Mouse (Mus musculus) adrenal gland, postnatal 14 days (tissue): ENCODE measurements around the gene Usp37. TPM values are rescaled to one million over a fixed set of nuclear protein-coding genes. Genes with fewer than 3 reads are reported as not detected.

Experiments
- DNase-seq: peaks from one replicate; pipeline ENCODE4 v3.0.0; 2021; ENCODE audit warnings: mixed read lengths
- total RNA-seq: library from RNA; stranded (reverse); gene quantifications from 2 replicates; pipeline ENCODE4 v1.2.3, GENCODE M21; 2021

The Usp37 gene
- total RNA-seq, 1 experiment from 2014 or later: 19.6 TPM

GRCm38 (mm10) chr1:74397268-74397918, 146.7 kb downstream of the Usp37 start:
- DNase-seq: peak; percentile 100

- DNase-seq: peak; percentile 9
Measured at GRCm38 (mm10) chr1:74396456-74397222, 147.4 kb downstream of the Usp37 start.

- no peak for DNase-seq
Measured at GRCm38 (mm10) chr1:74395290-74395689, 148.8 kb downstream of the Usp37 start.

GRCm38 (mm10) chr1:74394858-74395257, 149.2 kb downstream of the Usp37 start:
- DNase-seq: no peak

- DNase-seq: peak; percentile 11
Measured at GRCm38 (mm10) chr1:74394311-74394710, 149.8 kb downstream of the Usp37 start.

GRCm38 (mm10) chr1:74393697-74394096, 150.4 kb downstream of the Usp37 start:
- DNase-seq: peak; percentile 11

- DNase-seq: no peak
Measured at GRCm38 (mm10) chr1:74393010-74393409, 151.1 kb downstream of the Usp37 start.

GRCm38 (mm10) chr1:74392446-74392994, 151.6 kb downstream of the Usp37 start:
- DNase-seq: peak; percentile 63

GRCm38 (mm10) chr1:74391844-74392441, 152.1 kb downstream of the Usp37 start:
- peak; percentile 90 for DNase-seq

GRCm38 (mm10) chr1:74390924-74391748, 152.9 kb downstream of the Usp37 start, which contains the start of gene Ctdsp1:
Gene Ctdsp1, plus strand, starts transcription at chr1:74391509.
- peak; percentile 99 for DNase-seq

GRCm38 (mm10) chr1:74390287-74390906, 153.7 kb downstream of the Usp37 start:
- DNase-seq: peak; percentile 82

GRCm38 (mm10) chr1:74389831-74390286, 154.2 kb downstream of the Usp37 start:
- peak; percentile 65 for DNase-seq

- peak; percentile 54 for DNase-seq
Measured at GRCm38 (mm10) chr1:74388398-74388920, 155.6 kb downstream of the Usp37 start.

- DNase-seq: no peak
Measured at GRCm38 (mm10) chr1:74387386-74387988, 156.6 kb downstream of the Usp37 start.

GRCm38 (mm10) chr1:74386714-74387385, 157.2 kb downstream of the Usp37 start:
- DNase-seq: peak; percentile 97

- no peak for DNase-seq
Measured at GRCm38 (mm10) chr1:74386363-74386713, 157.7 kb downstream of the Usp37 start.

- no peak for DNase-seq
Measured at GRCm38 (mm10) chr1:74385531-74385930, 158.6 kb downstream of the Usp37 start.
